Mouse (Mus musculus): ENCODE results near the gene Arhgap31. TPM values are rescaled to one million over a fixed set of nuclear protein-coding genes. Genes with fewer than 3 reads are reported as not detected.

Arhgap31 gene
- polyA plus RNA-seq, 2 experiments, result 0.88 to 1.4 TPM

GRCm38 (mm10) chr16:38587572-38587971, 125.5 kb downstream of the Arhgap31 start:
- TF ChIP-seq CTCF (IDR thresholded peaks at IDR 0.05; ENCODE audit: low read depth), result no peak
- no peak for TF ChIP-seq EP300 (IDR thresholded peaks at IDR 0.05; ENCODE audit: low read depth)
- peaks cover 29% of the 10 kb centered on the region for H3K36me3 ChIP-seq (replicated peaks; ENCODE audit: control insufficient read depth, insufficient read depth, low read depth)

GRCm38 (mm10) chr16:38587163-38587562, 125.9 kb downstream of the Arhgap31 start:
- ATAC-seq (ENCODE audit: insufficient read depth), result no peak
- Histone ChIP-seq H3K9me3 (ENCODE audit: control insufficient read depth, low read length) (no peaks in the 10 kb centered on the region), H3K4me1 (replicated peaks; ENCODE audit: control insufficient read depth in 2 of 2, insufficient read depth in 2 of 2, low read length in 1 of 2) (peaks cover 0 to 3% of the 10 kb centered on the region in 2 experiments; a peak in 1 of 4 replicates), H3K27me3 (ENCODE audit: control insufficient read depth, insufficient read depth, low read length) (no peaks in the 10 kb centered on the region), H3K9ac (replicated peaks) (no peak overlapping the region), H3K36me3 (replicated peaks; ENCODE audit: control insufficient read depth, insufficient read depth, low read depth) (peaks cover 32% of the 10 kb centered on the region), H3K4me3 (ENCODE audit: insufficient read depth in 1 of 2, low read depth in 2 of 2, low read length in 2 of 2) (no peak overlapping the region), H3K27ac (no peak overlapping the region), H3K4me2 (ENCODE audit: low read depth) (no peak overlapping the region)
- TF ChIP-seq EP300 (IDR thresholded peaks at IDR 0.05; ENCODE audit: low read depth) (no peak), CTCF (IDR thresholded peaks at IDR 0.05; ENCODE audit: low read depth) (no peak)
- no peak for DNase-seq (ENCODE audit: low read depth in 3 of 3, low spot score in 3 of 3)
- WGBS (ENCODE audit: insufficient replicate concordance), result 79% methylated on average over 5 of the region's 5 CpGs

More at GRCm38 (mm10) chr16:38587572-38587971, 125.5 kb downstream of the Arhgap31 start:
- no peak overlapping the region for H3K9ac ChIP-seq (replicated peaks)
- WGBS (ENCODE audit: insufficient replicate concordance), result 83% methylated on average over 4 of the region's 4 CpGs
- no peak overlapping the region for H3K27ac ChIP-seq
- no peak overlapping the region for H3K4me2 ChIP-seq (ENCODE audit: low read depth)
- DNase-seq (ENCODE audit: low read depth in 3 of 3, low spot score in 3 of 3), result no peak
- no peak for ATAC-seq (ENCODE audit: insufficient read depth)
- no peaks in the 10 kb centered on the region for H3K9me3 ChIP-seq (ENCODE audit: control insufficient read depth, low read length)
- H3K27me3 ChIP-seq (ENCODE audit: control insufficient read depth, insufficient read depth, low read length), result no peaks in the 10 kb centered on the region
- H3K4me1 ChIP-seq (replicated peaks; ENCODE audit: control insufficient read depth in 2 of 2, insufficient read depth in 2 of 2, low read length in 1 of 2), result peaks cover 0 to 3% of the 10 kb centered on the region in 2 experiments; a peak in 1 of 4 replicates
- H3K4me3 ChIP-seq (ENCODE audit: insufficient read depth in 1 of 2, low read depth in 2 of 2, low read length in 2 of 2), result no peak overlapping the region

- peaks cover 36% of the 10 kb centered on the region for H3K36me3 ChIP-seq (replicated peaks; ENCODE audit: control insufficient read depth, insufficient read depth, low read depth)
- H3K4me1 ChIP-seq (replicated peaks; ENCODE audit: control insufficient read depth in 2 of 2, insufficient read depth in 2 of 2, low read length in 1 of 2), result peaks cover 0 to 3% of the 10 kb centered on the region in 2 experiments; a peak in 1 of 4 replicates
- no peaks in the 10 kb centered on the region for H3K9me3 ChIP-seq (ENCODE audit: control insufficient read depth, low read length)
- WGBS (ENCODE audit: insufficient replicate concordance), result 36% methylated on average over 5 of the region's 5 CpGs
- no peaks in the 10 kb centered on the region for H3K27me3 ChIP-seq (ENCODE audit: control insufficient read depth, insufficient read depth, low read length)
- H3K4me3 ChIP-seq (ENCODE audit: insufficient read depth in 1 of 2, low read depth in 2 of 2, low read length in 2 of 2), result no peak overlapping the region
- H3K4me2 ChIP-seq (ENCODE audit: low read depth), result no peak overlapping the region
- no peak for ATAC-seq (ENCODE audit: insufficient read depth)
- no peak overlapping the region for H3K27ac ChIP-seq
- no peak for DNase-seq (ENCODE audit: low read depth in 3 of 3, low spot score in 3 of 3)
- TF ChIP-seq EP300 (IDR thresholded peaks at IDR 0.05; ENCODE audit: low read depth), result no peak
- no peak for TF ChIP-seq CTCF (IDR thresholded peaks at IDR 0.05; ENCODE audit: low read depth)
- no peak overlapping the region for H3K9ac ChIP-seq (replicated peaks)
Observed at GRCm38 (mm10) chr16:38585186-38585585, 127.9 kb downstream of the Arhgap31 start.

GRCm38 (mm10) chr16:38584761-38585160, 128.3 kb downstream of the Arhgap31 start:
- H3K4me3 ChIP-seq (ENCODE audit: insufficient read depth in 1 of 2, low read depth in 2 of 2, low read length in 2 of 2), result no peak overlapping the region
- H3K27ac ChIP-seq, result no peak overlapping the region
- no peak overlapping the region for H3K4me2 ChIP-seq (ENCODE audit: low read depth)
- 78% methylated on average over 7 of the region's 7 CpGs for WGBS (ENCODE audit: insufficient replicate concordance)
- no peaks in the 10 kb centered on the region for H3K9me3 ChIP-seq (ENCODE audit: control insufficient read depth, low read length)
- DNase-seq (ENCODE audit: low read depth in 3 of 3, low spot score in 3 of 3) (no peak), ATAC-seq (ENCODE audit: insufficient read depth) (no peak)
- peaks cover 36% of the 10 kb centered on the region for H3K36me3 ChIP-seq (replicated peaks; ENCODE audit: control insufficient read depth, insufficient read depth, low read depth)
- no peaks in the 10 kb centered on the region for H3K27me3 ChIP-seq (ENCODE audit: control insufficient read depth, insufficient read depth, low read length)
- no peak overlapping the region for H3K9ac ChIP-seq (replicated peaks)
- peaks cover 0 to 3% of the 10 kb centered on the region in 2 experiments; a peak in 1 of 4 replicates for H3K4me1 ChIP-seq (replicated peaks; ENCODE audit: control insufficient read depth in 2 of 2, insufficient read depth in 2 of 2, low read length in 1 of 2)
- TF ChIP-seq CTCF (IDR thresholded peaks at IDR 0.05; ENCODE audit: low read depth) (no peak), EP300 (IDR thresholded peaks at IDR 0.05; ENCODE audit: low read depth) (no peak)

GRCm38 (mm10) chr16:38571481-38571880, 141.6 kb downstream of the Arhgap31 start:
- H3K27ac ChIP-seq, result no peak overlapping the region
- no peak overlapping the region for H3K4me3 ChIP-seq (ENCODE audit: insufficient read depth in 1 of 2, low read depth in 2 of 2, low read length in 2 of 2)
- no peak for TF ChIP-seq CTCF (IDR thresholded peaks at IDR 0.05; ENCODE audit: low read depth)
- no peak for TF ChIP-seq EP300 (IDR thresholded peaks at IDR 0.05; ENCODE audit: low read depth)
- H3K9me3 ChIP-seq (ENCODE audit: control insufficient read depth, low read length), result no peaks in the 10 kb centered on the region
- H3K27me3 ChIP-seq (ENCODE audit: control insufficient read depth, insufficient read depth, low read length), result no peaks in the 10 kb centered on the region
- DNase-seq (ENCODE audit: low read depth in 3 of 3, low spot score in 3 of 3), result no peak
- H3K9ac ChIP-seq (replicated peaks), result no peak overlapping the region
- 91% methylated on average over 3 of the region's 3 CpGs for WGBS (ENCODE audit: insufficient replicate concordance)
- H3K4me1 ChIP-seq (replicated peaks; ENCODE audit: control insufficient read depth in 2 of 2, insufficient read depth in 2 of 2, low read length in 1 of 2), result no peaks in the 10 kb centered on the region
- peaks cover 26% of the 10 kb centered on the region for H3K36me3 ChIP-seq (replicated peaks; ENCODE audit: control insufficient read depth, insufficient read depth, low read depth)
- no peak overlapping the region for H3K4me2 ChIP-seq (ENCODE audit: low read depth)
- ATAC-seq (ENCODE audit: insufficient read depth), result no peak
